Mouse (Mus musculus): ENCODE measurements around the gene Hist1h2bl. TPM values are rescaled to one million over a fixed set of nuclear protein-coding genes. Genes with fewer than 3 reads are reported as not detected.
"Not testable (repeated sequence)": the region's sequence is repeated elsewhere in the genome, so short reads cannot be mapped to it uniquely, and the experiment has no call there.

Hist1h2bl gene
- polyA plus RNA-seq, 1 experiment from 2014 or later: 2.3 TPM

GRCm38 (mm10) chr13:21727948-21728572 is 12.1 kb upstream of the Hist1h2bl start:
- Histone ChIP-seq H3K4me2 (ENCODE audit: low read depth, low read length, severe bottlenecking) (no peak overlapping the region), H3K9ac (ENCODE audit: low read length) (no peak overlapping the region; the same call in 1 of the 2 replicates), H3K27me3 (ENCODE audit: control insufficient read depth, insufficient read depth, low read length) (no peaks in the 10 kb centered on the region), H3K36me3 (ENCODE audit: control insufficient read depth, insufficient read depth, low read length) (no peaks in the 10 kb centered on the region), H3K9me3 (ENCODE audit: control insufficient read depth, low read length) (no peaks in the 10 kb centered on the region), H3K27ac (ENCODE audit: low read depth, low read length) (peak overlapping the region; percentile 33), H3K4me3 (ENCODE audit: low read depth, low read length) (no peak overlapping the region), H3K4me1 (replicated peaks; ENCODE audit: control insufficient read depth, insufficient read depth, low read length) (peaks cover 6% of the 10 kb centered on the region; the same call in 1 of the 2 replicates)
- ATAC-seq (replicated peaks; ENCODE audit: low FRiP score): peak; percentile 65
- DNase-seq (ENCODE audit: low spot score): no peak
- WGBS: 20% methylated on average over 10 of the region's 11 CpGs

GRCm38 (mm10) chr13:21722993-21723836 is 7.3 kb upstream of the Hist1h2bl start:
- Histone ChIP-seq H3K9me3 (ENCODE audit: control insufficient read depth, low read length) (no peaks in the 10 kb centered on the region), H3K27ac (ENCODE audit: low read depth, low read length) (peak overlapping the region; percentile 96), H3K27me3 (ENCODE audit: control insufficient read depth, insufficient read depth, low read length) (no peaks in the 10 kb centered on the region), H3K4me3 (ENCODE audit: low read depth, low read length) (no peak overlapping the region), H3K4me2 (ENCODE audit: low read depth, low read length, severe bottlenecking) (peak overlapping the region; percentile 46; the same call in 1 of the 2 replicates), H3K4me1 (replicated peaks; ENCODE audit: control insufficient read depth, insufficient read depth, low read length) (peaks cover 6% of the 10 kb centered on the region; the same call in 1 of the 2 replicates), H3K9ac (ENCODE audit: low read length) (peak overlapping the region; percentile 16; the same call in 1 of the 2 replicates), H3K36me3 (ENCODE audit: control insufficient read depth, insufficient read depth, low read length) (no peaks in the 10 kb centered on the region)
- ATAC-seq (replicated peaks; ENCODE audit: low FRiP score) (no peak), DNase-seq (ENCODE audit: low spot score) (peak; percentile 65)
- 37% methylated on average over 5 of the region's 5 CpGs for WGBS

GRCm38 (mm10) chr13:21722373-21722925 is 6.5 kb upstream of the Hist1h2bl start:
- Histone ChIP-seq H3K4me3 (ENCODE audit: low read depth, low read length) (peak overlapping the region; percentile 27), H3K27me3 (ENCODE audit: control insufficient read depth, insufficient read depth, low read length) (no peaks in the 10 kb centered on the region), H3K9me3 (ENCODE audit: control insufficient read depth, low read length) (no peaks in the 10 kb centered on the region), H3K36me3 (ENCODE audit: control insufficient read depth, insufficient read depth, low read length) (no peaks in the 10 kb centered on the region), H3K27ac (ENCODE audit: low read depth, low read length) (peak overlapping the region; percentile 96), H3K4me1 (replicated peaks; ENCODE audit: control insufficient read depth, insufficient read depth, low read length) (peaks cover under 1% of the 10 kb centered on the region; the same call in 1 of the 2 replicates), H3K4me2 (ENCODE audit: low read depth, low read length, severe bottlenecking) (peak overlapping the region; percentile 46), H3K9ac (ENCODE audit: low read length) (peak overlapping the region; percentile 69)
- WGBS: 3% methylated on average over 11 of the region's 11 CpGs
- DNase-seq (ENCODE audit: low spot score) (peak; percentile 60), ATAC-seq (replicated peaks; ENCODE audit: low FRiP score) (peak; percentile 28)

- peak within 1 kb of the TSS; percentile 70 for H3K4me2 ChIP-seq (ENCODE audit: low read depth, low read length, severe bottlenecking)
- not testable (repeated sequence) for H3K36me3 ChIP-seq (ENCODE audit: control insufficient read depth, insufficient read depth, low read length); H3K4me1 ChIP-seq (replicated peaks; ENCODE audit: control insufficient read depth, insufficient read depth, low read length); H3K9me3 ChIP-seq (ENCODE audit: control insufficient read depth, low read length); H3K27me3 ChIP-seq (ENCODE audit: control insufficient read depth, insufficient read depth, low read length)
- ATAC-seq (replicated peaks; ENCODE audit: low FRiP score) (peak; percentile 95), DNase-seq (ENCODE audit: low spot score) (peak; percentile 85)
- 1% methylated on average over 37 of the region's 37 CpGs for WGBS
- H3K4me3 ChIP-seq (ENCODE audit: low read depth, low read length): peak within 1 kb of the TSS; percentile 30
- peak within 1 kb of the TSS; percentile 96 for H3K27ac ChIP-seq (ENCODE audit: low read depth, low read length)
- peak within 1 kb of the TSS; percentile 79 for H3K9ac ChIP-seq (ENCODE audit: low read length)
Observed at GRCm38 (mm10) chr13:21721757-21722372, 5.9 kb upstream of the Hist1h2bl start, which contains the start of gene Hist1h2bm. TSS of gene Hist1h2bm (plus strand) at chr13:21722044.

GRCm38 (mm10) chr13:21721107-21721756 is 5.3 kb upstream of the Hist1h2bl start:
- peak overlapping the region; percentile 79 for H3K9ac ChIP-seq (ENCODE audit: low read length)

GRCm38 (mm10) chr13:21718381-21719080 is 2.6 kb upstream of the Hist1h2bl start:
- Histone ChIP-seq H3K9me3 (ENCODE audit: control insufficient read depth, low read length) (no peaks in the 10 kb centered on the region), H3K36me3 (ENCODE audit: control insufficient read depth, insufficient read depth, low read length) (no peaks in the 10 kb centered on the region), H3K4me2 (ENCODE audit: low read depth, low read length, severe bottlenecking) (peak overlapping the region; percentile 74), H3K4me3 (ENCODE audit: low read depth, low read length) (peak overlapping the region; percentile 46), H3K9ac (ENCODE audit: low read length) (peak overlapping the region; percentile 78), H3K27ac (ENCODE audit: low read depth, low read length) (peak overlapping the region; percentile 94), H3K27me3 (ENCODE audit: control insufficient read depth, insufficient read depth, low read length) (no peaks in the 10 kb centered on the region), H3K4me1 (replicated peaks; ENCODE audit: control insufficient read depth, insufficient read depth, low read length) (no peaks in the 10 kb centered on the region; the same call in 1 of the 2 replicates)
- DNase-seq (ENCODE audit: low spot score) (peak; percentile 55), ATAC-seq (replicated peaks; ENCODE audit: low FRiP score) (no peak)
- 51% methylated on average over 4 of the region's 4 CpGs for WGBS

More at GRCm38 (mm10) chr13:21721107-21721756, 5.3 kb upstream of the Hist1h2bl start:
- 4% methylated on average over 17 of the region's 44 CpGs for WGBS
- H3K27ac ChIP-seq (ENCODE audit: low read depth, low read length): peak overlapping the region; percentile 96
- ATAC-seq (replicated peaks; ENCODE audit: low FRiP score): peak; percentile 14
- peak overlapping the region; percentile 30 for H3K4me3 ChIP-seq (ENCODE audit: low read depth, low read length)
- not testable (repeated sequence) for H3K36me3 ChIP-seq (ENCODE audit: control insufficient read depth, insufficient read depth, low read length); H3K4me1 ChIP-seq (replicated peaks; ENCODE audit: control insufficient read depth, insufficient read depth, low read length); H3K9me3 ChIP-seq (ENCODE audit: control insufficient read depth, low read length); H3K27me3 ChIP-seq (ENCODE audit: control insufficient read depth, insufficient read depth, low read length)
- peak overlapping the region; percentile 70 for H3K4me2 ChIP-seq (ENCODE audit: low read depth, low read length, severe bottlenecking)
- DNase-seq (ENCODE audit: low spot score): peak; percentile 64

GRCm38 (mm10) chr13:21717397-21718357 is 1.7 kb upstream of the Hist1h2bl start, which contains the start of gene Hist1h3h:
TSS of gene Hist1h3h (plus strand) at chr13:21717659.
- peak within 1 kb of the TSS; percentile 79 for H3K9ac ChIP-seq (ENCODE audit: low read length)
- DNase-seq (ENCODE audit: low spot score) (peak; percentile 89), ATAC-seq (replicated peaks; ENCODE audit: low FRiP score) (peak; percentile 52)
- peak within 1 kb of the TSS; percentile 46 for H3K4me3 ChIP-seq (ENCODE audit: low read depth, low read length)
- not testable (repeated sequence) for H3K9me3 ChIP-seq (ENCODE audit: control insufficient read depth, low read length); H3K36me3 ChIP-seq (ENCODE audit: control insufficient read depth, insufficient read depth, low read length); H3K4me1 ChIP-seq (replicated peaks; ENCODE audit: control insufficient read depth, insufficient read depth, low read length); H3K27me3 ChIP-seq (ENCODE audit: control insufficient read depth, insufficient read depth, low read length)
- peak within 1 kb of the TSS; percentile 84 for H3K4me2 ChIP-seq (ENCODE audit: low read depth, low read length, severe bottlenecking)
- under 1% methylated on average over 25 of the region's 56 CpGs for WGBS
- peak within 1 kb of the TSS; percentile 98 for H3K27ac ChIP-seq (ENCODE audit: low read depth, low read length)
